Mouse (Mus musculus) embryonic fibroblast, embryonic 13.5 days (primary cell): ENCODE results near the gene Psmd11.

ENCODE experiments used
- CTCF ChIP-seq: IDR thresholded peaks from 2 replicates; pipeline ENCODE4 v1.5.1; 2011; ENCODE audit warnings: mild to moderate bottlenecking, control low read depth, low read length, moderate library complexity, borderline replicate concordance; ENCODE audit not compliant: insufficient read depth
- POLR2A ChIP-seq: IDR thresholded peaks from 2 replicates; pipeline ENCODE4 v1.6.1; 2011; ENCODE audit warnings: low read depth, mild to moderate bottlenecking, control low read depth, low read length, moderate library complexity

GRCm38 (mm10) chr11:80479906-80480866, 51.8 kb downstream of the Psmd11 start:
- no peak for TF ChIP-seq POLR2A
- TF ChIP-seq CTCF: no peak
